Mouse (Mus musculus) right cerebral cortex, adult 2 months (tissue): Measurements from ENCODE around the gene Gm15128.
"Not testable (repeated sequence)": the region's sequence is repeated elsewhere in the genome, so short reads cannot be mapped to it uniquely, and the experiment has no call there.

Experiments
- DNase-seq, 2 experiments: peaks; one replicate each; pipeline ENCODE4 v3.0.0; 2021 to 2022; ENCODE audit warnings: low spot score in 2 of 2

The Gm15128 gene

GRCm38 (mm10) chrX:147765691-147766090 is at the start of gene Gm15128:
Gene Gm15128, plus strand, starts transcription at chrX:147765991.
- not testable (repeated sequence) for DNase-seq
